ENCODE assay signal across 9 mouse cellular contexts in genomic region chr15:90929043-90929442, GRCm38 (mm10).
DNase-seq lines count a peak whose midpoint lies in the region; ATAC-seq and TF ChIP-seq lines count a peak whose summit lies in the region.
"Had no signal": no experiment of that assay in that cellular context is flagged by ENCODE, and none has a peak within 500 bp of the region (broad histone marks: within the 10 kb centered on the region; RNA-seq: fewer than 3 reads in every experiment).

No protein-coding gene starts in this region.

- no peaks in the 10 kb centered on the region for H3K9me3 ChIP-seq in liver, embryonic 14.5 days (ENCODE audit: control insufficient read depth, low read length)
- H3K9me3 ChIP-seq in liver, embryonic 11.5 days (ENCODE audit: control insufficient read depth, low read length): no peaks in the 10 kb centered on the region
- H3K9me3 ChIP-seq: limb, embryonic 15.5 days had no signal

- TF ChIP-seq EP300 in liver, embryonic 14.5 days (IDR thresholded peaks at IDR 0.05; ENCODE audit: low read depth): no peak

- H3K4me3 ChIP-seq in liver, embryonic 14.5 days (ENCODE audit: insufficient read depth in 1 of 2, low read depth in 2 of 2, low read length in 2 of 2): no peak overlapping the region
- no peak overlapping the region for H3K4me3 ChIP-seq in liver, embryonic 11.5 days (ENCODE audit: low read depth, low read length)
- H3K4me3 ChIP-seq: limb, embryonic 15.5 days had no signal

- H3K9ac ChIP-seq in liver, embryonic 14.5 days (replicated peaks): no peak overlapping the region
- H3K9ac ChIP-seq in liver, embryonic 11.5 days (ENCODE audit: low read depth, low read length): no peak overlapping the region
- H3K9ac ChIP-seq: limb, embryonic 15.5 days had no signal

- no peak overlapping the region for H3K4me2 ChIP-seq in liver, embryonic 14.5 days (ENCODE audit: low read depth)
- H3K4me2 ChIP-seq in liver, embryonic 11.5 days: no peak overlapping the region
- H3K4me2 ChIP-seq: limb, embryonic 15.5 days had no signal

- ATAC-seq in liver, embryonic 14.5 days (ENCODE audit: insufficient read depth): no peak
- ATAC-seq in liver, embryonic 11.5 days (replicated peaks; ENCODE audit: low FRiP score): no peak

- no peak overlapping the region for H3K27ac ChIP-seq in liver, embryonic 14.5 days
- no peak overlapping the region for H3K27ac ChIP-seq in liver, embryonic 11.5 days (ENCODE audit: low read depth, low read length)
- H3K27ac ChIP-seq: limb, embryonic 15.5 days had no signal

- H3K27me3 ChIP-seq in liver, embryonic 14.5 days (ENCODE audit: control insufficient read depth, insufficient read depth, low read length): no peaks in the 10 kb centered on the region
- no peaks in the 10 kb centered on the region for H3K27me3 ChIP-seq in liver, embryonic 11.5 days (replicated peaks; ENCODE audit: control insufficient read depth, insufficient read depth, low read length)
- H3K27me3 ChIP-seq: limb, embryonic 15.5 days had no signal

- peak; percentile 11 for DNase-seq in gastrocnemius, postnatal 10 days
- DNase-seq in gastrocnemius, adult 8-10 months (ENCODE audit: low spot score in 2 of 2): no peak
- no peak for DNase-seq in liver, embryonic 14.5 days (ENCODE audit: low read depth in 3 of 3, low spot score in 3 of 3)
- DNase-seq in liver, embryonic 11.5 days (ENCODE audit: low spot score): no peak
- DNase-seq in NIH3T3 (ENCODE audit: low read depth): peak; percentile 65
- peak; percentile 42 for DNase-seq in forelimb bud, embryonic 11.5 days (ENCODE audit: low read depth, low spot score)
- DNase-seq in frontal cortex, postnatal 14 days (ENCODE audit: low spot score in 2 of 2): no peak
- no peak for DNase-seq in right cerebral cortex, adult 18-20 months

- 7% methylated on average over 1 of the region's 1 CpGs for WGBS in liver, embryonic 14.5 days (ENCODE audit: insufficient replicate concordance)
- WGBS in liver, embryonic 11.5 days: 39% methylated on average over 1 of the region's 1 CpGs

- no peaks in the 10 kb centered on the region for H3K4me1 ChIP-seq in liver, embryonic 14.5 days (replicated peaks; ENCODE audit: control insufficient read depth in 2 of 2, insufficient read depth in 2 of 2, low read length in 1 of 2)
- H3K4me1 ChIP-seq in liver, embryonic 11.5 days (replicated peaks; ENCODE audit: control insufficient read depth, insufficient read depth, low read length): no peaks in the 10 kb centered on the region
- H3K4me1 ChIP-seq: limb, embryonic 15.5 days had no signal

- peak; percentile 56 for TF ChIP-seq CTCF in liver, embryonic 14.5 days (IDR thresholded peaks at IDR 0.05; ENCODE audit: low read depth)

- H3K36me3 ChIP-seq in liver, embryonic 14.5 days (replicated peaks; ENCODE audit: control insufficient read depth, insufficient read depth, low read depth): no peaks in the 10 kb centered on the region
- H3K36me3 ChIP-seq in liver, embryonic 11.5 days (ENCODE audit: control insufficient read depth, insufficient read depth, low read length): no peaks in the 10 kb centered on the region
- H3K36me3 ChIP-seq: limb, embryonic 15.5 days had no signal

Comparison
In these comparisons a context has a peak if more than half of its experiments do, and no peak if none do; other contexts are left out.
1. DNase-seq: peak in gastrocnemius, postnatal 10 days (single experiment), NIH3T3 (single experiment) and forelimb bud, embryonic 11.5 days (single experiment); none in gastrocnemius, adult 8-10 months (0 of 2), liver, embryonic 14.5 days (0 of 3), liver, embryonic 11.5 days (single experiment), frontal cortex, postnatal 14 days (0 of 2) and right cerebral cortex, adult 18-20 months (single experiment).